Mouse (Mus musculus): ENCODE measurements around the gene Epb41l2.

The Epb41l2 gene

DNA sequence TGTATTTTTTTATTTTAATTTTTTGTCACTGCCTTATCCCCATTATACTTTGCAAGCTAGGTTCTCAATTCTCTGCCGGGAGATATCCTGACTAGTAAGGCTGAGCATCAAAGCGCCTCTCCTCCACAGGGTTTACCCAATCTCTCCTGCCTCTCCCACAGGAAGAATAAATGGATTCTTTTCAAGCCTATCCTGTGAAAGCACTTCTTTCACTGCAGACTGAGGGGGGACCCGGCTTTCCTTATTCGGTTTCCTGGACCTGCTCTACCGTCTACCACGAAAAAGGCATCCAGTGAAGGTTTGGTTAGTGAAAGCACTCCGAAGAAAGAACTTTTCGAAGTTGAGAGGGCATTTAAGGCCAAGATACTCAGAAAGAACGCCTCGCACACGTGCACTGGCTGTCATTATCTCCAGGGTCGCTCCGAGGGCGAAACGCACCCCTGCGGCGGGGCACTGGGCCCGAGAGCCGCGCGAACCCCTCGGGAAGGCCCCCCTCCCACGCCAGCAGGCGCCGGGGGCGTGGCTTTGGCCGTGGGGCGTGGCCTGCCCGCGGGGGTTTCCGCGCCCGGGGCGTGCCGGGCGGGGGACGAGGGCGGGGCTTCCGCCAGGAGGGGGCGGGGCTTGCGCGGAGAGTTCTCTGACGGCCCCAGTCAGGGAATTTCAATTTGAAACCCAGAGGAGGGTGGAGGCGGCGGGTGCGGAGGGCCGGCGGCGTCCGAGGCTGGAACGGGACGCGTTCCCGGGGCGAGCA lies at the start of gene Epb41l2:
Gene Epb41l2, plus strand, starts transcription at position 591 of the 751 bp plus-strand sequence.
- peak; percentile 92 to 94 for DNase-seq (ENCODE audit: low spot score in 2 of 2)

DNA sequence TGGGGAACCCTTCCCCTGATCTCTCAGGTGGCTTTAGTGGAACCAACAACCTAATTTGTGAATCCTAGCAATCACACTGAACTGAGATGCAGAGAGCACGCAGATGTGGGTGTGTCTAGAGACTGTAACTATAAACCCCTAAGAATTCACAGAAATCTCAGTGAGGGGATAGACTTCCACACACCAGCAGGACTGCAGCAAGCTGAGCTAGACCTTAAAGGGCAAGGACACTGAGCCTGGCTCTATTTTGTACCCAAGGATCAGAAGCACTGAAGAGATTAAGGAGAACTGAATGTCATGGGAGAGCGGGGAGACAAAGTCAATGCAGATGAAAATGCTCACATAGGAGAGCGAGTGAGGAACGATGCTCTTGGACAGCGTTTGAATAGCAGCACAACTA lies 49.6 kb upstream of the Epb41l2 start:
- DNase-seq (ENCODE audit: low spot score in 2 of 2): no peak

DNA sequence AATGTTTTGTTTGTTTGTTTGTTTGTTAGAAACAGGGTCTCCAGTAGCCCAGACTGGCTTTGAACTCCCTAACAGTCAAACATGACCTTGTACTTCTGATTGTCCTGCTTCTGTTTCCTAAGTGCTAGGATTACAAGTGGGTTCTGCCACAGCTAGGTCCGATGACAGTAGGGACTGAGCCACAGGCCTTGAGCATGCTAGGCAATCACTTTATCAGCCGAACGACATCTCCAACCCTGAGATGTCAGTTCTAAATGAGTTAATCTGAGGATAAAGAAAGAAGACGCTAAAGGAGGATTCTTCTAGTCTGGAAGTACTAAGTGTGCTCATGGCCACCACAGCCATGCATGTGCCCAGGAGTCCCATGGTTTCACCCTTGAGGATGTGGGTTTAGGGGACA lies 48.9 kb upstream of the Epb41l2 start:
- no peak for DNase-seq (ENCODE audit: low spot score in 2 of 2)

DNA sequence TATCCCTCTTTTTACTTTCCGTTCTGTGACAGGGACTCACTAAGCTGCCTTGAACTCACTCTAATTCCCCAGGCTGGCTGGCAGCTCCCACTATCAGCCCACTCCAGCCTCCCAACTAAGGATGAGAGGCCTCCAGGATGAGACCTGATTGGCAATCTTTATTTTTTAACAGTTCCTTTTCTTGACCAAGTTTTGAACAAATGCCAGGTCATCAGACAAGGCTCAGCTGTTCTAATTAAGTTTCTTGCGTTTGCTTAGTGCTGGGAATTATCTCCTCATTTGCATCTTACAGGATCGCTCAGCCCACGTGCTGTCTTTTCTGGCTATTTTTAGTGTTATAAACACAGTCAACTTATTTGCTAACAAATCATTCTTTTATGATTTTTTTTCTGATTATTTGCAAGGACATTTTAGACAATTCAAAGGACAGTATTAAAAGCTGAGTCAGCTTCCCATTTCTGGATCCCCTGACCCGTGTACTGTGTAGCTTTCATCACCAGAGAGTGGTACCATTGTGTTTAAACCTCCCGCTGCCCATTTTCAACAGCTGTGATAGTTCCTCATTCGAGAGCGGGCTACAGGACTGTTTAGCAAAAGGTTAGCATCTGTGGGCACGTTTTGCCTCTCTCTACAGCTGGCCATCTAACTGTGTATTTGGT lies 47.9 kb upstream of the Epb41l2 start:
- DNase-seq (ENCODE audit: low spot score in 2 of 2): no peak

DNA sequence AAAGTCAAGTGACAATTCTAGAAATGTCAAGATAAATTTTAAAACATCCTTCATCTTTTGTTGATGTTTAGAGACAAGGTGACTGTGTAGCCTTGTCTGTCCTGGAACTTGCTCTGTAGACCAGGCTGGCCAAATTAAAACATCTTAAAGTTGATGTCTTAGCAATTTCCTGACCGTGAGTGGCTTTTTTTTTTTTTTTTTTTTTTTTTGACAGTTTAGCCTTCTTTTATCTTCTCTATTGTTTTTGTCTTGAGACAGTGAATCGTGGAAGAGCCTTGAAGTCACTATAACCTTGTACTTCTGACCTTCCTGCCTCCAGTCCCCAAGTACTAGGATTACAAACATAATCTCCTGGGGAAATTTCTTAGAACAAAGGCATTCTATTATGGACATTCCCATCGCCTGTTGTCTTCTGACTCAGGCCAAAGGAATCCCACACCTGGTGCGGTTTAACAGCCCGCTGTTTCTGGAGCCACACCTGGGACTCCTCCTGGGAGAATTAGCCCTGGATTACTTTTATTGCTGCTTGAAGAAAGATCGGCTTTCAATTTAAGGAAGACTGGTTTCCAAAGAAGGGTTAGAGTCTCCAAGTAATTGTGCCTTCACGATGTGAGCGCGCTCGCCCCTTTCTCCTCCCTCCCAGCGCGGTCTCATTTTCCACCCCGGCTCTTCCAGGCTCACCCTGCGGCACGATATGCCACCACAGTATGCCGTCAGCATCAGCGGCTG lies 45.6 kb upstream of the Epb41l2 start:
- DNase-seq (ENCODE audit: low spot score in 2 of 2): no peak

DNA sequence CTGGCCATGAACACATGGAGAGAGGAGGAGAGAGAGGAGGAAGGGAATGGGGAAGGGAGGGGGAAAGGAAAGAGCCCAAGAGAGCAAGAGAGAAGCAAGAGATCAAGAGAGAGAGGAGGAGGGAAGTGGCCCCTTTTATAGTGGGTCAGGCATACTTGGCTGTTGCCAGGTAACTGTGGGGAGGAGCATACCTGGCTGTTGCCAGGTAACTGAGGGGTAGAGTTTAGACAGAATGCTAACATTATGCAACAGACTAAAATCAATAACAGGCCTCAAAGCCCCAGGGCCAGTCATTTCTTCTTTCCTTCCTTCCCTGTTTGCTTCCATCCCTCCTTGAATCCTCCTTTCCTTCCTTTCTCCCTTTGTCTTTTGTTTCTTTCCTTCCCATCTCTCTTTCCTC lies 41.9 kb upstream of the Epb41l2 start:
- DNase-seq (ENCODE audit: low spot score in 2 of 2): no peak

DNA sequence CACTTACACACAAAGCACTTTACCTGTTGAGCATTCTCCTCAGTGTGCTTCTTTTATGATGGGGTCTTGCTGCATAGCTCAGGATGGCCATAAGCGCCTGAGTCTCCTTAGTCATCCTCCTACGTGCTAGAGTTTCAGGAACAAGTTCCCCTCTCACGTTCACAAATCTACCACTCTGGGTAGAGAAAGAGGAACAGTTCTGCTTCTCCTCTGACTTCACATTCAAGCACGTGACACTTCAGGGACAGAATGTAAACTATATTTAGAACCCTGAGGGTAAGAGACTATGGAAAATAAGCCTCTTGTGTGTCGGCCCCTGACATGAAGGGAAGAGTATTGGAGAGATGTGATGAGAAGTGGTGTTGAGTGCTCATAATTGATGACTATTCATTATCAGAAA lies 41.2 kb upstream of the Epb41l2 start:
- no peak for DNase-seq (ENCODE audit: low spot score in 2 of 2)

DNA sequence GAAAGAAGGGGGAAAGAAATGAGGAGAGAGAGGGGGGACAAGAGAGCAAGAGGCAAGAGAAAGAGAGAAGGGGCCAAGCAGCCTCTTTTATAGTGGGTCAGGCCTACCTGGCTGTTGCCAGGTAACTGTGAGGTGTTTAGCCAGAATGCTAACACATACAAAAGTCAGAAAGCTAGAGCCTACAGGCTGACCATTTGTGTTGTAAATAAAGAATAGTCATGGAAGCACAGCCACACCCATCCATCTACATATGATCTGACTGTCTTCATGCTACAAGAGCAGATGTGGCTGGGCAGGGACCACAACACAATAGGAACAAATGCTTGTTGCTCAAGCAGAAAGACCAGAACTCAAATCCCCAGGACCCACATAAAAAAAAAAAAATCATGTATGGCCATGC lies 40.1 kb upstream of the Epb41l2 start:
- DNase-seq (ENCODE audit: low spot score in 2 of 2): no peak

DNA sequence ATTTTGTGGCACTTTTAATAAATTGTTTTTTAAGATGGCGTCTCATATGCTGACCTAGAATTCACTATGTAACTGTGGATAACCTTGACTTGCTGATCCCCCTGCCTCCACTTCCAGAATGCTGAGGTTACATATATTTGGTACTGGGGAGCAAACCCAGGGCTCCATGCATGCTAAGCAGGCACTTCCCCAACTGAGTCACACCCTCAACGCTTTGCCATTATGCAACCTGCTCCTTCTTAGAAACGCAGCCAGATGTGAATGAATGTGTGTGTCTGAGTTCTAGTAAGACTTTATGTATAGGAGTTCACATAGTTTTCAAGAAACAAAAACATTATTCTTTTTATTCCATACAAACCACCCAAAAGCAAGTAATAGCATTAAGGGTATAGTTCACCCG lies 38.4 kb upstream of the Epb41l2 start:
- DNase-seq (ENCODE audit: low spot score in 2 of 2): no peak

DNA sequence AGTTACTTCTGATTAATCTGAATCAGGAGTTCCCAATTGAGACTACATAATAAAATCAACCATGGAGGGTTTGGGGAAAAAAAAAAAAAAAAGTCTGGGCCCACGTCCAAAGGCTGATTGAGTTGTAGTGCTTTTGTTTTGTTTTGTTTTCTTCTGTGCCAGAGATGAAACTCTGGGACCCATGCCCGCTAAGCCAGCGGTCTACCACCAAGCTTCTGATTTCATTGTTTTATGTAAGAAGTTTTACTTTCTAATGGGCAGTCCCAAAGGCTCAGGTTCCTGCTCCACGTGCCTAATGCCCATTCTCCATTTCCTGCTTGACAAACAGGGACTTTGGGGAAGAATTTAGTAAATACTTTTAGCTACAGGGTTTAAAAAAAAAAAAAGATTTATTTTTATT lies 33.9 kb upstream of the Epb41l2 start:
- DNase-seq (ENCODE audit: low spot score in 2 of 2): no peak

DNA sequence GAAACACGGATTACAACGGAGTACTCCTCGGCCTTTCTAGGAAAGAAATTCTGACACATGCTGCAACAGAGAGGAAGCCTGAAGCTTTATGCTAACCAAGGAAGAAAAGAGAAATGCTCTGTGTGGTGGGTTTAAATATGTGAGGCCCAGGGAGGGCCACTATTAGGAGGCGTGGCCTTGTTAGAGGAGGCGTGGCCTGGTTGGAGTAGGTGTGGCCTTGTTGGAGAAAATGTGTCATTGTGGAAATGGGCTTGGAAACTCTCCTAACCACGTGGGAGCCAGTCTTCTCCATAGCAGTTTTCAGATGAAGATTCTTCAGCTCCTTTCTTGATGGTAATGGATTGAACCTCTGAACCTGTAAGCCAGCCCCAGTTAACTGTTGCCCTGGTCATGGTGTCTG lies 32.1 kb upstream of the Epb41l2 start:
- no peak for DNase-seq (ENCODE audit: low spot score in 2 of 2)

DNA sequence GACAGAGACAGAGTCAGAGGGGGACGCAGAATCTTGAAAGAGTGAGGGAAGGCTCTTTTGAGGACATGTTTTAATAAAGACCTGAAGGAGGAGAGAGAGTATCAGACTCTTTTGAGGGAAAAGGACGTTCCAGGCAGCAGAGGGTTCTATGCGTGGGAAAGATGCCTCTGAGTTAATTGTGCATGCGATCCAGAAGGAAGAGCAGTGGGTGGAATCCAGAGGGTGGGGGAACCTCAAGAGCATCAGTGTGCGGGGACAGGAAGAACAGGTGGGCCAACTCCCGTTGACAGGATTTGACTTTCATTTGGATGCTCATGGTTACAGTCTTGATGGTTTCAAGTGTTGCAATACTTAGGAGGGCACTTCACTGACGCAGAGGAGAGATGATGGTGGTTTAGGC lies 29.5 kb upstream of the Epb41l2 start:
- no peak for DNase-seq (ENCODE audit: low spot score in 2 of 2)

DNA sequence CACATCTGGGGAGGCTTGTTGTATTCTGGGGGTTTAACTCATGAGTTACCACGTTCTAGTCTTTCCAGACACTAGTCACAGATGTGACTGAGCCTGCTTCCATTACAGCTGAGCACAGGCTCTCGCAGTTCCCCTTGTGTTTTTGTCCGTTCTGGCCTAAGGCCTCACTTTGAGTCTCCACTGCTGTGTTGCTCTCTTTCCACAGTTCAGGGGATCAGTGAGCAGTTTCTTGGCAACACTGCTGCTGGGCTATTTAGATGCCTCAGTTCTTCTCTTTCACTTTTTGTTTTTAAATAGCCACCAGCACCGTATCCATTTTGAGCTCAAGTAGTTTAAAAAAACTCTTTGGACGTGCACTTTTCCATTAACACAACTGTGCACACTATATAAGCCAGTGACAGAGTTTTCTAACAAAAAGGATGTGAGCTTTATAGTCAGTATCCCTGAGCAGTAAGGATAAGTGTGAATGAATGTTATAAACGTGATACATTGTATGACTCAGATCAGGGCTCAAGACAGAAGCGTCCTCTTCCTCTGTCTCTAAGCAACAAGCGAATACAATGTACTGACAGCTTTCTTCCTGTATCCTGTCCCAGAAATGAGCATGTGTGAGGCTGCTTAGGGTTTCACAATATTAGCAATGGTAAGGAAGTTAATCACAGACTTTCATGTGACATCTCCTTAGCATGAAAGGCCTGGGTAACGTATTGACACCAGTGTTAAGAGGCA lies 28.1 kb upstream of the Epb41l2 start:
- DNase-seq (ENCODE audit: low spot score in 2 of 2): no peak

DNA sequence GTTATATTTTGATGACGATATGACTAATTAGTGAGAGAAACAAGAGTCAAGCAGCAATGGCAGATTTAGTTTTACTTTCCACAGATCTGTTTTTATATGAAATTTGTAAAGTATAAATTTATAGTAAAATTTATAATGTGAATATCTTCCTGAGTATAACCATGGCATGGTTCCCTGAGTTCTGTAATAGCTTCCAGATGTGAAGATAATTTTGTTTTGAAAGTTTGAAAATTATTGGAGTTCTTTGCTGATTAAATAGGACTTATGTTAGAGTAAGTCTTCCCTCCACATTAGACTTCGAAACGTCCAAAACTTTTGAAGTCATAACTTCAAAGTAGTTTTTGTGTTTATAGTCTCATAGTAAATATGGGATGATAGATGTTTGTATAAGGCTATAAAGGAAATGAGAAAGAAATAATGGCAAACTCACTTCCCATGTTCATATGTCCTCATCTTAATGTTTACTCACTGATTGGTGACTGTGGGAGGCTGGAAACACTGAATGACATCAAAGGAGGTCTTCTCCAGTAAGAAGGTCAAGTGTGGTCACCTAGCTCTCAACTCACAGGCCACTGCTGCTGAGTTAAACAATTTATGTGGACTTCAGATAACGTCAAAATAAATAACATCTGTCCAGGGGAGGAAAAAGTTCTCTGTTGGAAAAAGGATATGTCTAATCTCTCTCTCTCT lies 26.1 kb upstream of the Epb41l2 start:
- DNase-seq (ENCODE audit: low spot score in 2 of 2): no peak

DNA sequence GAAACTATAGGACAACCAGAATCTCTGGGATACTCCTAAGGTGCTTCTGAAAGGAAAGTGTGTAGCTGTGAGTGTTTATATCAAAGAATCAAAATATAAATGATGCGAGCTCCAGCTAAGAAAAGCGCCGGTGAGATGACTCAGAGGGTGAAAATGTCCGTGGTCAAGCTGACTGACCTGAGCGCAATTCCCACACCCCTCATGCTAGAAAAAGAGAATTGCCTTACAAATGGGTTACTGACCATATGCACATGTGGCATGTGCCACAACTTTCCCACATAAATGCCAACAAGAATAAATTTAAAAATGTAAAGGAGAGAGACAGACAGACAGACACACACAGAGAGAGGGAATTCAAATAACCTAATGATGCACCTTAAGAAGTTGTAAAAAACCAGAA lies 18.9 kb upstream of the Epb41l2 start:
- no peak for DNase-seq (ENCODE audit: low spot score in 2 of 2)

DNA sequence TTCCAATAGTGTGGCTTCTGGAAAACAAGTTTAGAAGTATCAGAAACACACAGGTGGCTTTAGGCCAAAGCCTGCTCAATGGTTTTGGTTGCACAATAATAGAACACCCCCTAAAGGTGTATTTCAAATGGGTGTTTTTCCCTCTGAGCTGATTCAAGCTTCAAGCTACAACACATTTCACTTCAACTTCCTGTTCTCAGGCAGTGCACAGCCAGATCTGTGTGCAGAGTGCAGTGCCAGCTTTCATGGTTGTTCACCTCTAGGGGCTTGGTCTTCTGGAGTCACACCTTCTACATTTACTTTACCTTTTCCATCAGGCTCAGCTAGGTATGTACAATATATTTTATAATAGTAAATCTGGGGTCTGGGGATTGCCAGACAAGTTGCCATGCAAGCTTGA lies 16.8 kb upstream of the Epb41l2 start:
- no peak for DNase-seq (ENCODE audit: low spot score in 2 of 2)

DNA sequence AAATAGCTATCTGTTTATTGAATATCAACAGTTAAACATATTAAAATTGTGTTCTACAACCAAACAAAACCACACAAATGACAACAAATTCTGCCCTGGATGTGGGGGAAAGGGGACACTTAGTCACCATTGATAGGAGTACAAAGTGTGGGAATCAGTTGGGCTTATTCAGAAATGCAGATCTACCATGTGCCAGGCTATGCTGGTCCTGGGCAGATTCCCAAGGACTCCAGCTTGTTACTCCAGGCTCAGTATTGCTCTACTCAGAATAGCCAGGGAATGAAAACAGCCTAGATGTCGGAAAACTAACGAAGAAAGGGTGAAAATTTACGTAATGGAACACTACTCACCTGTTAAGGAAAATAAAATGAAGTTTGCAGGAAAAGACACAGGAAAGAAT lies 5.7 kb upstream of the Epb41l2 start:
- DNase-seq (ENCODE audit: low spot score in 2 of 2): no peak

DNA sequence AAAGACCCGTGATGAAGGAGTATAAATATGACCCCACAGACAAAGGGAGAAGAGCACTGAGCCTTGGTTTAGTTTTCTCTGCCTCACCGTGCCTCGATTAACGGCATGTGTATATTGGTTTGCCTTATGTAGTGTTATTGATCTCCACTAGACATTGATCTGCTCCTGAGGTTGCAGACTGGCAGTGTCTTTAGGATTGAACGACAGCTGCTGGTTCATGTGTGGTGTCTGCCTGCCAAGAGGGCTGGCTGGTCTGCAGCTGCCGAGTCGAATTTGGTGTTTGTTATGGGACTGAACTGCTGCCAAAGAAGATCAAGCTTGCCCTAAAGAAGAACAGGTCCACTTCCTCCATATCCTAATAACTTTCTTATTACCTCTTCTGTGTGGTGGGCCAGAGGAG lies 5.2 kb upstream of the Epb41l2 start:
- no peak for DNase-seq (ENCODE audit: low spot score in 2 of 2)

DNA sequence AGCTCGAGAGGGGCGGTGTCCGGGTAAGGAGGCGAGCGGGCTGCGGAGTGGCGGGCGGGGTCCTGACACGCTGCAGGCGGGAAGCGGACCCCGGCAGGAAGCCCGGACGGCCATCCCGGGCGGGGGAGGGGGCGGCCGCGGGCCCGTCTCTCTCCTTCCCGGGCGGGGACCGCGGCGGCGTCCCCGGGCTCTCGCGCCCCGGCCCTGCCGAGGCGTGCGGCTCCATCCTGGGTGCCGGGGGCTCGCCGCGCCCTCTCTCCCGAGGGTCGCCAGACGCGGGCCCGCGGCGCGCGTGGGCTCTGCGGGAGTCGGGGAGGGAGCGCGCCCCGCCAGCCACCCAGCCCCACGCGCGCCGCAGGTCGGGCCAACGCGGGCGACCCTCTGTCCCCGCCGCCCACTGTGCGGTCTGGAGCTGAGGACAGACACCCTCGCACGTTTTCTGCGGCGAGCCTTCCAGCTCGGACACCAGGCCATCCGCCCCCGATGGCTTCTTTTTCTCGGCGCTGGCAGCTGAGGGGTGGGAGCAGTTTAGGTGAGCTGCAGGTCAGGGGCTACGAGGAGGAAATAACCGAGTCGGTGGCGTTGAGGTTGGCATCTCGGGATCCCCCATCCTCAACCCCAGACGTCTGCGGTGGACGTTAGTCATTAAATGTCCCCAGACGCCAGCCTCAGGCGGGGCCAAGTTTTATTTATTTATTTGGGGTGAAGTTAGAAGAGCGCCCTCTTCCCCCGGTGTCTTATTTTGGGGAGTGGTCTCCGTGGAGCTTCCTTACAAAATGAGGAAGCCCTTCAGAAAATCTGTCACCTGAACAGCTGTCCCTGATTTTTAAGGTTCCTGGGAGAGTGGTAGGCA lies 587 bp downstream of the Epb41l2 start:
- DNase-seq (ENCODE audit: low spot score in 2 of 2): peak; percentile 22 to 44

DNA sequence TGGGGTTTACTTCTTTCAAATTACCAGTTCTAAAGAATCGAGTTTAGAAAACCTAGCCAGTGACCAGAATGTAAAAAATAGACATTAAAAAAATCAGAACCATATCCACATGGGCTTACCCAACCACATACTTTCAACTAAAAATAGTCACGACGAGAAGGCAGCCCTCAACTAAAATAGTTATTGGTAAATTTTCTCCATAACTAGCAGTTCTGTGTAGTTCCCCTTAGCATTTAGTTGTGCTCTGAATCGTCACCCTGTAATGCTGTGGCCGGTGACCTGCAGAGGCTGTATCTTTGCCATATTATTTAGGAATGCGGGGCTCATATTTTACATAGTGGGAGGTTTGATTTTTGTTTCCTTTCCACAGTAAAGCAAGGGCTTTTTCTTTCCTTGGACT lies 2.6 kb downstream of the Epb41l2 start:
- no peak for DNase-seq (ENCODE audit: low spot score in 2 of 2)

DNA sequence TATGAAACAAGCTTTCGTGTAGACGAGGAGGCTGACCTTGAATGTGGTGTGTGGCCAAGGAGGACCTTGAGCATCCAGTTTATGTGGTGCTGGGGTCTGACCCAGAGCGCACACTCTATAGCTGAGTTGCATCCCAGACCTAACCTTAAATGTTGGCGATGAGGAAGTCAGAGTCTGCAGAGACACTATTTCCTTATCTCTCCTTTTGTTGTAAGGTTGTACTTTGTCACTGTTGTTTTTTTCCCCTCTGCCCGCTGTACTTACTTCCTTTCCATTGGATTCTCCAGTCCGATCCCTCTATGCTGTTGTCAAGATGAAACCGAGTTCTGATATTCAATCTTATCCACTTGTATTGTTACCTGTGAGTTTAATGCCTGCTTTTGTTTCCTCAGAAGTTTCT lies 5.6 kb downstream of the Epb41l2 start:
- DNase-seq (ENCODE audit: low spot score in 2 of 2): no peak

All from urinary bladder, adult 18-20 months (tissue).